Mouse (Mus musculus): Measurements from ENCODE around the gene Prm2.
A peak's percentile ranks its signal among the peaks of the same experiment; 100 is the strongest.

Prm2 gene

DNA sequence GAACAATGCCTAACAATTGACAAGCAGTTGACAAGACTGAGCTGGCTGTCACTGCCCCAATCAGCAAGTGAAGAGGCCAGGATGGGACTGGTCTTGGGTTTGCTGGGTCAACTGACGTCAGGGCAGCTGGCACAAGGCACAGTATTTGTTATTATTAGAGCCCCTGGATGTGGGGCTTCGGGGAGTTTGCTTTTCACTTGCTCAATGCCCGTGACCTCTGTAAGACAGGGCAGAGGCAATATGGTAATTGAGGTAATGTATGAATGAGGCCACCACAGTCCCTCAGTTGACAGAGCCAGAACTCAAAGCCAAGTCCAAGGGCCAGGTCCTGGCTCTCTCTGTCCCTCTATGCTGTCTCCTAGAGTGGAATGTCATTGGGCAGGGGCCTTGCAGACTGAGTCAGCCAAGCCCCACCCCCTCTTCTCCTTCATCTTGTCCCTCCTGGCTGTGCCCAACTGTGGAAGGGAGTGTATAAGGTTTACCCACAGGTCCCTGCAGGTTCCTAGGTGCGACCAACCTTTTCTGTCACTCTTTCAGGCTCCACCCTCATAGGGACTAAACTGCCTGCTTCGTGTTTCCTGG is 18.3 kb downstream of the Prm2 start:
- DNase-seq (ENCODE audit: low read depth, low spot score) = no peak

DNA sequence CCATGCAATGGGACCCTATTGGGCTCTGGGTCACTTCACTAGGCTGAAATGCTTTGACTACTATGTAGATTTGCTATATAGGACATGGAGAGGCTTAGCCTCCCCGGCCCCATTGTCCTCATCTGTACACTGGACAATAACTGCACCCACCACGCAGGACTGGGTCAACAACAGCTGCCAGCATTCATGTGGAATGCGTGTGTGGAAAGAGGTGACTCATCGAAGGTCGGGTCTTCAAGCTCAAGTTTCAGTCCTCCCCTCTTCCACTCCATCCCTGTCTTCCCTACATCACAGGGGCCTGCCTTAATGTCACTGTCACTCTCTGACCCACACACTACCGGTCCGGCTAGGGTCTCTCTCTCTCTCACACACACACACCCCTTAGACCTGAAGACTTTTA is 19.6 kb downstream of the Prm2 start:
- no peak for DNase-seq (ENCODE audit: low read depth, low spot score)

DNA sequence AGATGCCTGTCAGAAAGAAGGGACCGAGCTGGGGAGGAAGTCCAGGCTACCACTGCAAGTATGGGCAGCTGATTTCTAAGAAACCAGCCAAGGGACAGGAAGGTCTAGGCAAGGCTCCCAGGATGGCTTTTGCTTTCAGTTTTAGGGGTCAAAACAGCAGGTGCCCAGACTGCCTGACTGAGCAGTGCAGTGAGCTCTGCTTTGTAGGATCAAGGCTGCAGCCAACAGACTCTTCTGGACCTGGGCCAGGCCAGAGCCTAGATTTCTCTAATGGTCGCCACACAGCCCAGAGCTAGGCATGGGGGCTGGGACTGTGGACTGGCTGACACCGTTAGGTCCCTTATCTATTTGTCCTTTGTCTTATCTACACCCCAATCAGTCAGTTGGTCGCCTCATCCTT is 21.2 kb downstream of the Prm2 start:
- DNase-seq (ENCODE audit: low read depth, low spot score) = no peak

DNA sequence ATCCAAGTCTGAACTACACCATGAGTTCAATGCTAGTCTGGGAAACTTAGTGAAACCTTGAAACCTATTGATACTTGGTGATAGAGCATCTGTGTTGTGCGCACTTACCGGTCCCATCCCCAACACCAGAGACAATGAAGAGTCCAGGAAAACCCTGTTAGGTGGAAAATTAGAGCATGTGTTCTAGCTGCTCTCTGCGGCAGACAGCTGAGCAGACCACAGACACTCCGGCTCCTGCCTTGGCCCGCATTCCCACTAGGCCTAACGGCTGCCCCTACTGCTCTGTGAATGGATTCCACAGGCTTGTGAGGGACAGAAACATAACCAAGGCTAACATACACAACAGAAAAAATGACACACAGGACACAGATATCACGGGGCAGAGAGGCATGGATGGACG is 22.4 kb downstream of the Prm2 start:
- no peak for DNase-seq (ENCODE audit: low read depth, low spot score)

DNA sequence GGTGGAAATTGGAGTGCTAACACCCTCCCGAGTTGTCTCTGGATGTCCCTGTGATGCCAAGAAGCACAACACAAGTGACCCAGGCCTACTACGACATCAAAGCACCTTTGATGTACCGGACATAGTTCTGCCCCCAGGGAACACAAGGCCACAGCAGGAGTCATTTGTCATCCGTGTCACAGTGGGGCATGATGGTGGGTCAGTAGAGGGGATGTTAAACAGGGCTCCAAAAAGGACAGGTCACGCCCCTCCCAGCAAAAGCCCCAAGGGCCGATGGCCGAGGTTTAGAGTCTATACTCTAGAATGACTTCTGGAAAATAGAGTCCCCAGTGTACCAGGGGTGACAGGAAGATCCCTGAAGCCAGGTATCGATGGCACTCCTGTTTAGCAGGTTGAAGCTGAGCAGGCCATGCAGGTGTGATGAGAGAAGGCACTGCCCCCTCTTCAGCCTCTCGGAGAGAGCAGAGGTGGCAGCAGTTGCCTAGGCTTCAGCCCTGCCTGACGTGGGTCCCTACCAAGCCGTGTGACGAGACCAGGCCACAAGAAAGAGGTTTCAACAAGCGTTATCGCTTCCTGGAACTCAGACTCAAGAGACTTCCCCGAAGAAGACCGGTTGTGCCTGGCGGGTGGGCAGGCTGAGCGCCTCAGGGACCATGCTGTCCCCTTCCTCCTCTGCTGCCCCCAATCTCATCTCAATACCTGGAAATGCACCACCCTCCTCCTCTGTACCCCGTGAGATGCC is 24.0 kb downstream of the Prm2 start:
- DNase-seq (ENCODE audit: low read depth, low spot score) = no peak

DNA sequence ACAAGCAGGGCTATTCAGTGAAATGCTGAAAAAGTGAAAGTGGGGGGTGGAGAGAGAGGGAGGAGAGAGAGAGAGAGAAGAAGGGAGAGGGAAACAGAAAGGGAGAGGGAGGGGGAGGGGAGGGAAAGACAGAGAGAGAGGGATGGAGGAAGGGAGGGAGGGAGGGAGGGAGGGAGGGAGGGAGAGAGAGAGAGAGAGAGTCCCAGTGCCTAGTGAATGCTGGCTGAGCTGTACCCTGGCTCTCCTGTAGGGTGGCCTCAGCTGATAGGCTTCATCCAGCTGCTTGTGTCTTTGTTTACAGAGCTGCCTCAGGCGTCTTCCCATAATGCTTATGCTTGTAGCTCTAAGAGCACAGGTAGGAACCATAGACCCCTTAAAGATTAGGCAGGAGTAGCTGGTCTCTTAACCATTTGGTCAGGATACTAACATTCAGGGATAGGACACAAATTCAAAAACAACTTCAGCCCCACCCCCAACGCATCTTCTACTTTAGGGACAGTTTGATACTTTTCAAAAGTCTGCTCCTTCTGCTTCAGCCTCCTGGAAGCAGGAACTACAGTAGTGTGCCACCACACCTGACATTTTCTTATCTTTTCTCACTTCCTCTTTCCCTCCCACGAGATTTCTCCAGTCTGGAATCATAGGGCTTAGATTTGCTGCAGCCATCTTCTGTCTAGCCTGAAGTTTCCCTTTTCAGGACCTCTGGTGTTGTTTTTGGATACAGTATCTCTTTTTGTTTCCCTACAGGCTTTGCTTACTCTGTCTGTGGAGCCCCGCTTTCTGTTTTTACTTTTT is 25.2 kb downstream of the Prm2 start:
- no peak for DNase-seq (ENCODE audit: low read depth, low spot score)

DNA sequence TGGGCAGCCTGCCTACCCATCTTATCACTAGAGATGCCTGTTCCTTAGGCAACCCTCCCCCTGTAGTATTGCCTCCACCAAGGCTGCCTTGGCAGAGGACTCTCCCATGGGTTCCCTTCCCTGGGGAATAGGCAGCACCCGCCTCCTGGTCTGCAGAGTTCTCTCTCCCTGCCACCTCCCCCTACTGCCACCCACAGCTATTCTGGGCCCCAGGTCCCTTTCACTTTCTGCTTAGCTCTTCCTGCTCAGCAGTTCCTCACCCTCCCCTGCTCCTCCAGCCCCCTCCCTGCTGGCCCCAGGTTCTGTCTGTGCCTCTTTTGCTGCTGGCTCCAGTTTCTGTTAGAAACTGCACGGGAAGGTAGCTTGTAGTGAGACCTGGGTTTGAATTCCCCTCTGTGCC is 26.3 kb downstream of the Prm2 start:
- no peak for DNase-seq (ENCODE audit: low read depth, low spot score)

DNA sequence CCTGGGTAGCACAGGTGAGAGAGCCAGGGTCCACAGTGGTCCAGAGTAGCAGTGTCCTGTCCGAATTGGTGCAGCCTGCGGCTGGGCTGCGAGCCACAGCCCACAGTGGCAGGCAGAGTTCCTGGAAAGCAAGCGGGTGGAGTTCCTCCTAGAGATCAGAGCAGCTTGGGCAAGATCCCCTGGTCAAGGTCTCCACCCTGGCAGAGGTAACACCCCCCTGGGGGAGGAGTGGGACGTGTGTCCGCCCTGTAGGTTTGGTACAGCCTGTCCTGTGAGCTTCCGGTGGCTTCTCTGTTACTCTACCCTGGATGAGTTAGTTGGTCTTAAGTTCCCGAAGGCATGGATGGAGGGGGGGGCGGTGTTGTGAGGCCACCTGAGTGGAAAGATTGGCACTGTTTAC is 27.1 kb downstream of the Prm2 start:
- DNase-seq (ENCODE audit: low read depth, low spot score) = no peak

DNA sequence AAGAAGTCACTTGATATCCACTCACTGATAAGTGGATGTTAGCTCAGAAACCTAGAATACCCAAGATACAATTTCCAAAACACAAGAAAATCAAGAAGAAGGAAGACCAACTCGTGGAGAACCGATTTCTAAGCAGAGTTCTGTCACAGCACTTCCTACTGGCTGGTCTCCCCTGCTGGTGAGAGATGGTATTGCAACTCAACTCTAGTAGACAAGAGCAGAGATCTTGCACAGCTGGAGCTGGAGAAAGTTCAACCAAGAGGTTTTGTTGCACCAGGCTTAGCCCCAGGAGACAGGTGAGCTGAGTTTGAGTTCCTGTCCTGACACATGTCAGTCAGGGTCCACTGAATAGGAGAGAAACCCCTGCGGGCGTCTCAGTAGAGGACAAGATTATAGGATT is 28.8 kb downstream of the Prm2 start:
- peak; percentile 35 for DNase-seq (ENCODE audit: low read depth, low spot score)

DNA sequence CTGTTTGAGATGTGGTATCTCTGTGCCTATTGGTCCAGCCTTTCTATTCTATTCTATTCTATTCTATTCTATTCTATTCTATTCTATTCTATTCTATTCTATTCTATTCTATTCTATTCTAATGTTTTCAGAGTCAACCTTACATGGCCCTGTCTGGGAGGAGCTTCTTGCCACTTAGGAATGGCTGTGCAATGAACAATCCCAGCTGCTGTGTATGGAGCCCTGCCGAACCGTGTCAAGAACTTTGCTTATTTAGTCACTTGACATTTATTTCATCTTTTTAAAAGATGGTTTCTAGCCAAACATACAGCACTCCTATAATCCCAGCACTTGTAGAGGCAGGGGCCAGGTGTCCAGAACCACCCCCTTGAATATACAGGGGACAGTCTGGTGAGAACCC is 31.6 kb downstream of the Prm2 start:
- no peak for DNase-seq (ENCODE audit: low read depth, low spot score)

DNA sequence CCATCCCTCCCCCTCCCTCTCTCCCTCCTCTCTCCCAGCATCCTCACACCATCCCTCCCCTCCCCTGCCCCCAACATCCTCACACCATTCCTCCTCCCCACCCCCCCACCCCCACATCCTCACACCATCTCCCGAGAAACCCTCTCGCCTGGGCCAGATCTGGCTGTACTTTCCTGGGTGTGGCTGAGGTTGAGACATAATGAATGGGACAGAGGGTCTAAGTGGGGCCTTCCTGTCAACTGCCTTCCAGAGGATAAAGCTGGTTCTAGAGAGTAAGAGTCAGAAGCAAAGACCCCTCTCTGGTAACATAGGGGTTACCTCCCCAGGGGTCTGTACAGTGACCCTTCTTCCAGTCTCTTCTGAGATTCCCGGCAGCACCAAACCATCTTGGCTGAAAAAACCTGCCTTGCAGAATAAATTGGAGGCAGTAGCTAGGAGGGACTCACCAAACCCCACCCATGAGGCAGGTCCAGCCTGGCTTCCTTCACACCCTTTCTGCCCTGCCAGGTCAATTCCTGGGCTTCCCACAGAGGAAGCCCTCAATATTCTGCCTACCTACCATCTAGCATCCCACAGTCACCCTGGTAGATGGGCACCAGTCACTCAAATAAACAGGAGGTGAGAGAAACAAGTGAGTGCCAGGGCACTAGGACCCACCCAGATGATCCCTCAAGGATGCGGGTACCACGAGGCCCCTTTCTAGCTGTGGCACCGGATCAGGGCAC is 32.2 kb downstream of the Prm2 start:
- no peak for DNase-seq (ENCODE audit: low read depth, low spot score)

DNA sequence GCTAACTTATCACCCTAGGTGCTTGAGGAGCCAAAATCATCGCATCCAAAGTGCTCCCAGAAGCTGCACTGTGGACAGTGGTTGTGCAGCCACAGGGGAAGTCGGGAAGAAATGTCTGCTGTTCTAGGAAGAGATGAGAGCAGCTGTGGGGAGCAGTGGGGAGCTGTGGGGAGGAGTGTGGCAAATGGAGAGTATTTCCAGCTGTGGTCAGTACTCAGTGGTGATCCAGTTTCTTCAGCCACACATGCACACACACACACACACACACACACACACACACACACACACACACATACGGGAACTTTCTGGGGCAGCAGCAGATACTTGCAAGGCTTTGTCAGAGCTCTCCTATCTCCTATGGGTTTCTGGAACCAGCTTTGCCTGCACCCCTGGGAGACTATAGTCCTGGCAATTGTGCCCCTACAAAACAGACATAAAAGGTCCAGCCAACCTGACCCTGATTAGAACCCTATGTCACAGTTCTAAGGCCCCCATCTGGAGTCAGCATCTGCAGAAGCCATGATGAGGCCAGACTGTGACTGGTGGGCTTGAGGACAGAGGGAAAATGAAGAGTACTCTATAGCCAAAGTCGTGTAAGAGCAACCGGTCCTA is 33.3 kb downstream of the Prm2 start:
- no peak for DNase-seq (ENCODE audit: low read depth, low spot score)

DNA sequence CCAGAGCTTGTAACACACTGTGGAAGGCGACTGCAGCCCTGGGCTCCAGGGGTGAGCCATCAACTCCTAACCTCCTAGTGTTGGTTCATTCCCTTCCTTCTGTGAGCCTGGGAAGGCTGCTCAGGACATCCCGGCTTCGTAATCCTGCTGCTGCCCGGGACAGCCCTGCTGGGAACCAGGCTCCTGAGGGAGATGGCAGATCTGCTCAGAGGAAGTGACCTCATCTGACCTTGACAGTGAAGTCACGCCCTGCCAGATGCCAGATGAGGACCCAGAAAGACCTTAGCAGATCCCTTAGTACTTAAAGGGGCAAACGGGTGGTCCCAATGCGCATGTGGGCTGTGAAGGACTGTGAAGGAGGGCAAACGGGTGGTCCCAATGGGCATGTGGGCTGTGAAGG is 34.8 kb downstream of the Prm2 start:
- DNase-seq (ENCODE audit: low read depth, low spot score) = no peak

DNA sequence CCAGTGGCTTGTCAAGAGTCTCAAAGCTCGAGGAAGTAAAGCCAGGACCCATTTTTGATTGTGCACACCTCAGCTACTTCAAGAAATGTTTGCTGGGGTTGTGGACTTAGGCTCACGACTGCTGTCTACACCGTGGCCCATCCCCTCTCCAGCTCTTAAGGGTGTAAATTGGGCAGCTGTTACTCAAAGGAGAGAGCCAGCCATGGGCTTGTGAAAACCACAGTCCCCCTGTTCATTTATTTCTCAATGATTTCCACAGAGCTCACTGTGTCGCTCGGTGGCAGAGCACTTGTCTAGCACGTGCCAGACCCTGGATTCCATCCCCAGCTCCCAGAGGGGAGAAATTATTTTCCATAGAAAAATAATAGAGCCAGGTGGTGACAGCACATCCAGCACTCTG is 39.8 kb downstream of the Prm2 start:
- no peak for DNase-seq (ENCODE audit: low read depth, low spot score)

DNA sequence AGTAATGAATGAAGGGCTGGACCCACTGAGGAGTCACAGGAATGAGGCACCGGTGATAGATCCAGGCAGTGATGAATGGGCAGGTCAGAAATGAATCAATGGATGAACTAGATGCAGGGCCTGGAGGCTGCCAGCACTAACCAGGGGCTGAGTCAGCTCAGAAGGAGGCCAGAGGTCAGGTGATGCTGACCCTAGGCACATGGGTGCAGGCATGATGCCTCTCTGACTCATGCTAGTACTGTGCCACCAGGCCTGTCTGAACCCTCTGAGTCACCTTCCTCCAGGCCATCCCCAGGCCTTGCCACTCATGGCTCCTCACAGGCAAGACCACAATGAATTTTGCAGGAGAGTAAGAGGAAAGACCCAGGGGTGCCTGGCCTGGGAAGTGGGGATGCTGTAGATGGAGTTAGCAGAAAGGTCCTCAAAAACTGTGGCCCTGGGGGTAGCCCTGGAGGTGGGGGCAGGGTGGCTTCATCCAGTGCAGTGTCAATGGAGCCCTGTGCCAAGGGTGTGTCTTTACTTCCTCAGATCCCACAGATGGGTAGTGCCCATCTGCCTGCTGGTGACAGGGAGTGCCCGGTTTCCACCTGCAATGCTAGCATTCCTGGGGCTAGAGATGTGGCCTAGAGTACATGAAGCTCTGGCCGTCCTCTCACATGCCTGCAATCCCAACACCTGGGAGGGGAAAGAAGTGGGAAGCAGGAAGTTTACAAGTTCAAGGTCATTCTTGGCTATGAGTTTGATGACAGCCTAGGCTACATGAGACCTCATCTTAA is 41.2 kb downstream of the Prm2 start:
- no peak for DNase-seq (ENCODE audit: low read depth, low spot score)

DNA sequence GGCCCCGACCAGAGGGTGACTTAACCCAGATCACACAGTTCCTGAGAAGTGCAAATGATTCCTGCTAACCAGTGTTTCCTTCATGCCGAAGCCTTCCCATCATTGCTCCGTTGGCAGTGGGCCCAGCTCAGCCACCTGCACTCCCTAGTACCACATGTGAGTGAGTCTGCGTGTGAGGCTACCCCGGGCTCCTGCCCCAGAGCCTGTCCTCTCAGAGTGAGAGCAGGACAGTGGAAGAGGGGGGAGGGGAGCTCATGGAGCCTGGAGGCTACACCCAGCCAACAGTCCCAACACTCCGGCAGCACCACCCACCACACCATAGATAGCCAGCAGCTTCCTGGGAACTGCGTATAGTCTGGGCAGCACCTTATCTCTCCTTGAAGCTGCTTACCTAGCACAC is 46.1 kb downstream of the Prm2 start:
- DNase-seq (ENCODE audit: low read depth, low spot score) = no peak

DNA sequence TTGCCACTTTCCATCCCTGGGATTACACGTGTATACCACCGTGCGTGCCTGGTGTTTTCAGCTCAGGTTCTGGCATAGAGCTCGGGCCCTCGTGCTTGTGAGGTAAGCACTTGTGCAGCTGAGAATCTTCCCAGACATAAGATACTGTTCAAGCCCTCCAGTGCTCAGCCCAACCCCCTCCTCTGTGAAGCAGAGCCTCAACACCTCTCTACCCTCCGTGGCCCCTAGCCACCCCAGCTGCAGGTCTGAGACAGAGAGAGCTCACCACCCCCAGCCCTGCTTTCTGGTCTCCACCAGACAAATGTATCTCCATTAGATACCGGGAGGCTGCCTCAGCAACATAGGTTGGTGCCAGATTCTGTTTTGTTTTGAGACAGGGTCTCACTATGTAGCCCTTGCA is 46.7 kb downstream of the Prm2 start:
- no peak for DNase-seq (ENCODE audit: low read depth, low spot score)
